Mouse (Mus musculus) inflammation-experienced regulatory T-cells, adult 6 months (primary cell): Measurements from ENCODE around the gene Wdfy3. TPM values are rescaled to one million over a fixed set of nuclear protein-coding genes. Genes with fewer than 3 reads are reported as not detected.

Experiments
- ATAC-seq: one replicate; pipeline ENCODE4 v1.8.0; 2017
- polyA plus RNA-seq, 3 experiments: library from polyadenylated mRNA; unstranded; fragments of 100-300 nt; shearing (Covaris generic); gene quantifications; one replicate each; pipeline ENCODE4 v1.2.1; 2017

Wdfy3 gene
- polyA plus RNA-seq, 3 experiments from 2014 or later: not detected

DNA sequence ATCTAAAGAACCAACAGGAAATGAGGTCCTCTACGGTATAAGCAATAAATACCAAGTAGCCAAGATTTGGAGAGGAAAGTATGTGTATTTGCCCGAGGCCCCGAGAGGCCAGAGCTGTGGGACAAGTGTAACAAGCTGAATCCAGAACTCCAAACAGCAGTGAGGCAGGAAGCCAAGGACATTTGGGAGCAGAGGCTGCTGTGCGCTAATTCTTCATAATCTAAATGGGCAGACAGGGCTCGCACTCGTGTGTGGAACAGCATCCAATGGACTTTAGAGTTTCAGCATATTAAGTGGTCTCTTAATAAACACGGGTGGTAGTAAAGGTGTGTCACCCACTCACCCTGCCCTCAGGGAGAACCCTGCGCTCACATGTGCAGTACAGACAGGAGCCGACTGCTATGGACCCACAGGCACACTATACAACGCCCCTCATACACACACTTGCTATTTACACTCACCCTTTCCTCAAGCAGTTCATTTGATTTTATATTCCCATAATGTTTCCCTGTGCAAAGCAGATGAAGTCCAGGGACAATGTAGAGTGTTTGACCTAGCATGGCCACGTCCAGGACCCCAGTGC, 15.1 kb downstream of the Wdfy3 start:
- no peak for ATAC-seq

DNA sequence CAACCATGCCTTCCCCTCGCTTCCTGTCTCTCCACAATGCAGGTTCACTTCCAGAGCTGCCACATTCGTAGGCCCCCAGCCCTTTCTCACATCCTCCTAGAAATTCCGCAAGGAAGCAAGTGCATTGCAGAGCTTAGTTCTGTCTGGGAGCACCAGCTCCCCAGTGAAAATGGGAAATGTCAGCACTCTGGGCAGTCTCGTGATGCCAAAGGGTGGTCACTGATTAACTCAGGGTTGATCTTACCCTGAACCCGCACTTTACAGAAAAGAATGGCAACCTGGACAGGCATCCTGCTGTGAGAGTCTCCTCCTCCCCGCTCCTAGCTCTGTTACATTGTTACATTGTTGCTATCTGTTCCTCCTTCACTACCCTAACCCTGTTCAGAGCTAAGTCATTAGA, 16.8 kb downstream of the Wdfy3 start:
- no peak for ATAC-seq

DNA sequence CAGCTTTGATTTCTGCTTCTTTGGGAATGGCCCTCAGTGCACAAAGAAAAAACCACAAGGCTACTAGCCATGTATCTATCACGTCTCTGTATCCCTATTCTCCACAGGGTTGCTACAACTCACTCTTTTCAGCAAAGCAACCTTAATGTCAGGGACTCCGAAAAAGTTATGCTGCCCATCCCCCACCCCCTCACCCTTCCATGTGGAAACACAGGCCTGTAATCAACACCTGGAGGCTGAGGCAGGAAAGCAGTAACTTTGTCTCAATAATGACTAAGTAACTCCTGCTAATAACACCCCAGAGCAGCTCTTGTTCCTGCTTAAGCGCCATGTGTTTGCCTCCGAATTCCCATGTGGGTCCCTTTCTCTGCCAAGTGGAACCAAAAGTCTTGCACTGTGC, 17.3 kb downstream of the Wdfy3 start:
- no peak for ATAC-seq

DNA sequence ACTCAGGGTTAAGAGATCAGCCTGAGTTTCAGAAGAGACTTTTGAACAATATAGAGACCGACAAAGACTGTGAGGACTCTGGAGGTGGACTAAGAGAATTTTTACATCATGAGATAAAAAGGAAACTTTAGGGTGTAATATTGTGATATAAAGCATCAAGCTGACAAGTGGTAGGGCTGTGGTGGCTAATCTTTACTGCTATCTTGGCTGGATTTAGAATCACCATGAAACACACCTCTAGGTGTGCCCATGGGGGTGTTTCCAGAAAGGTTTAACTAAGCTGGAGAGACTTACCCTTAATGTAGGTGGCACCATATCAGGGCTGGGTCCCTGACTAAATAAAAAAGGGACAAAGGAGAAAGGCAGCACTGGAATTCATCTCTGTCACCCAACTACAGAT, 19.0 kb downstream of the Wdfy3 start:
- no peak for ATAC-seq

GRCm38 (mm10) chr5:102048416-102048815, 21.3 kb downstream of the Wdfy3 start:
- ATAC-seq: no peak

DNA sequence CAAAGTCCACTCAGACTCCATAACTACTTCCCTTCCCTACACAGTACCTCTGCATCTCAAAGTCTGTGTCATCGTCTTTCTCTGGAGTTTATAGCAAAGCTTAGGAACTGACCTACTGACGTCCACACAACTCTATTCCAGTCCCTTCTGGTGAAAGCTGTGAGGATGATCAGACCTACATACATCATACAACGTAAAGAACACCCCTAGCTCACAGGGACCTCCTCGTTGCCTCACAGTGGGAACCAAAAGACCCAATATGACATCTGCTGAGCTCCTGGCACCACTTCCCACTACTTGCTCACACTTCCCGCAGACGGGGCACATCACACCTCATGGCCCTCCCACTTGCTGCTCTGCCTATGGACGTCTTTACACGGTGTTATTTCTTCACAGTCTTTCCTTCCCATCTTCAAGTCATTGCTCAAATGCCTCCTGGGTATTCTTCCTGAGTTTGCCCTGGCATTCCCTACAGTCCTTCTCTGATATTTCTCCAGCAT, 23.1 kb downstream of the Wdfy3 start:
- ATAC-seq: no peak

DNA sequence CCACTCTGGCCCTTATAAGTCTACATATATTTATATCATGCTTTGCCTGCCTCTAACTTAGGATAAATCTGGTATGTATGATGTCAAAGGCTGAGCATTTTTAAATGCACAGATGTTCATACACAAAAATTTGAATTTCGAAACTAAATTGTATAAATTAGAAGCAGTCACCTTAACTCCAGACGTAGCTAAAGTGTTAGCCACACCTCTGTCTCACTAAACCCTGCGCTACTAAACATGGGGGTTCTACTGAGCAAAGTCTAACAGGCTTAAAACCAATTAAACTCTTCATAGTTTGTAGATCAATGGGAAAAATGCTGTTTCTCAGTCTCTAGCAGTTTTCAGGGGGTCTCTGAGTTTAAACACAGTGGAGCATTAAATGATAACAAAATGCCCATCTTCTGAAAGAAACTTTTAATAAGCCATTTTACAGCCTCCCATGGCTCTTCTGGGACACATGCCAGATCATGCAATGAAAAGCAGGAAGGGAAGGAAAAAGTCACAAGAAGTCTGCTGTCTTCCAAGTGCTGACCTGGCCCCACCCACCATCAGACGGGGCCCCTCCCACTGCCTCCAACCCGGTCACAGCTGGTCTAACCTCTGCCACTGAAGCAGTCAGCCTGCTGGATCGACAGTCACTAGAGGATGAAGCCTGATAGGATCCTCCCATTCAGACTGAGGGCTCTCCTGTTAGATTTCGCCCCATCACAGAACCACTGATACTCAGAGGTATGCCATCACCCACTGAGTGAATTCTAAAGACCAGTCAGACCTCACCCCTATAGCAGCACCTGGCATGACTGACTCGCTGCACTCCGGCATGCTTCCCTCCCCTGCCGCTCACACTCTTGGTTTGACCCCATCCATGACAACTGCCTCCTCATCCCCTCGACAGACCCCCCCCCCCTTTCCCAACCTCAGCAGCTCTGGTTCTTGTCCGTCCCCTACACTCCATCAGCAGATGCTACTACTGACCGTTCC, 23.8 kb downstream of the Wdfy3 start:
- ATAC-seq: no peak

- ATAC-seq: no peak
These were observed 24.5 kb downstream of the Wdfy3 start for GRCm38 (mm10) chr5:102045177-102045576.

DNA sequence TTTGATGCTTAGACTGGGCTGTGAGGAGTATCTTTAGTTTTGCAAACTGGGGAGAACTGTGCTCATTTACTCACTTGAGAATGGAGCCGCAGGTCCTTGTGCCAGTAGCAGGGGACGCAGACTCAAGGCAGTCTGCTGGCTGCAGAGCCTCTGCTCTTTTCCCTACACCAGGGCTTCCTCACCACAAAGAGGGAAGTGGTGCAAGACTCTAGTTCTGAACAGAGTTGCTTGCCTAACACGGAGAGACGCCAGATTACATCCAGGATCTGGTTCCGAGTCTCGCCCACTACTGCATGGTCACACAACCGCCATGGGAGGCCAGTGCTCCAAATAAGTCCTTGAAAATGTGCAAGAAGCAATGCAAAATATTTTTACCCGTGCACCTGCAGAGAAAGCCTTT, 36.4 kb downstream of the Wdfy3 start:
- ATAC-seq: no peak

DNA sequence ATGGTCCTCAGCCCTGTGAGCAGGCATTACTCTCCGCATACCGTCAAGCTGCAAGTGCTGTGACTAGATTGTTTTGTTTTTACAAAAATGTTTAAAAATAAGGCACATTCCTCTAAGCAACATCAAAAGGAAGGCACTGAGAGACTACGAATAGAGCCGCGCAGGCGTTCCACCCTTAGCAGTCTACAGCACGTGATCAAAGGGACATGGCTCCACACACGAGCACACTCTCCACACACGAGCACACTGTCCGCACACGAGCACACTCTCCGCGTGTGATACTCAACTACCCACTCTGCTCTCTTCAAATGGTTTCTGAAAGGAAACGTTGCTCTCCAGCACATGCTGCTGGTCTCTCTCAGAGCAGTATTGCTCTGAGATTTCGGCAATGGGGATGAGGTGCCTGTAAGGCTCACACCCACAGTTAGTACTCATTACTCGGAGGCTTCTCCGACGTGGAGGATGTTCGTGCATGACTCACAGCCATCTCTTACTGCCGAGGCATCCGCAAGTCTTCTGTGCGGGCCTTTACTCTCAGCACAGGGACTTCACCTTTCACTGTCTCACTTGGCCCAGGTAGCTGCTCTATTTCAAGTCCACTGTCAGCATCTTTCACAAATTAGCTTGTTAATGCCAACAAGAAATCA, 37.0 kb downstream of the Wdfy3 start:
- no peak for ATAC-seq

DNA sequence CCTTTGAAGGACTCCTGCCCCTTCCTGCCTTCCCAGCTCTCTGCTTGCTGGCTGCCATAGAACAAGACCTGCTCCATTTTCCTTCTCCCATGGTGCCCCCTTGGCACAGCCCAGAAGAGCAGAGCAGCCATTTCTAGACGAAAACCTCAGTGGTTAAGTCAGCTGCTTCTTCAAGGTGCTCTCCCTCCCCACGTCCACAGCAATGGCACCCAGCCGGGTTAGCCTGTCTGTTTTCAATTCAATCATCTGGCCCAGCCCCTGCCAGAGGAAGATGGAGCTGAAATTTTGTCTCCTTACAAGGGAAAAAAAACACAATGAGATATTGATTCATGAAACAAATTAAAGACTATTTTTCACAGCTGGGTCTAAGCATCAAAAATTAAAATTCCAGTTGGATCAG, 37.5 kb downstream of the Wdfy3 start:
- ATAC-seq: no peak

GRCm38 (mm10) chr5:102023376-102023775, 46.3 kb downstream of the Wdfy3 start:
- ATAC-seq: no peak

DNA sequence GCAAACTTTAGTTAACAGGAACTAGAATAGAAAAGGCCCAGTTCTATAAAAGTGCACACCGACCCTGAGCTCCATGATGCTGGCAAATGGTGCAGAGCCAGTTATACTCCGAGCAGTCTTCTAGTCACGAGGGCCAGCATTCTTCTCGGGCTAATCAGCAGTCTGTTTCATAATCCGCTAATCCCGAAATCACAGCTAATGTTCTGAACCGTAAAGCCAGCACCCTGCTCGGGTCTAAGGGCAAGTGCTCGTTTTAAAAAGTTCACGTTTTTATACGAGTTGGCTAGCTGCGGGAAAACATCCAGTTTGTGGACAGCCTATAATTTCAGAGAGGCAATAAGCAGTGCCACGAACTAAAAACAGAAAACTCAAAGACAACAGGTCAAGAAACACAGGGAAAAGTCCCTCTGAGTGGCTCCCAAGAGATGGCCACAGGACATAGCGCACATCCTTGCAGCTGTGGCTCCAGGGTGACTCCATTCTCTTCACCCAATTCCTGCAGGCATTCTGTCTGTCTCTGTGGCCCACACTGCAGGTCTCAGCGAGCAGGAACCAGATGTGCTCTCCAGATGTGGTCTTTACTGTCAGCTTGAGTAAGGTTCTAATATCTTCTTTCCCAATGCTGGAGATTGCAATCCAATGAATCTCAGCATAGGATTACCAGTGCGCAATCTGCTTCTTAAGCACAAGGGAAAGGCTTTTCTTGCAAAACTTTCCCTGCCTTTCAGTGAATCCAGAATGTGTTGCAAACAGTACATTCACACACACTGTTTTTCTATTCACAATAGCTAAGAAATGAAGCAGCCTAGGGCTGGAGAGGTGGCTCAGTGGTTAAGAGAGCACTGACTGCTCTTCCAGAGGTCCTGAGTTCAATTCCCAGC, 47.5 kb downstream of the Wdfy3 start:
- no peak for ATAC-seq

DNA sequence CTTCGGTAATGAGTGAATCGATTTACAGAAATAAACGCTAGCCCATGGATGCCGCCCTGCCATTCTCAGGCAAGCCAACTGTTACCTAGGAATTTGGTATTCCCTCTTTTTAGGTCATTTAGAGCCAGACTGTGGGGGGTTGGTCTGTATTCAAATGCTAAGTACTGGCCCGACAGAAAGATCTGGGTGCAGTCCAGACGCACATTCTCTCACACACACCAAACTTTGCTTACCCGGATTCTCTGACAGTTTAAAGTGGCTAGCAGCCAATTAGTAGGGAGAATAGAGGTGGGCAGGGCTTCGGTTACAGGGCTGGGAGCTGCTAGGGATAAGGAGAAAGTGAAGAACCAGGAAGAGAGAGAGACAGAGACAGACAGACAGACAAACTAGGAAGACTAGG, 55.5 kb downstream of the Wdfy3 start:
- no peak for ATAC-seq

GRCm38 (mm10) chr5:102013781-102014180, 55.9 kb downstream of the Wdfy3 start:
- no peak for ATAC-seq

DNA sequence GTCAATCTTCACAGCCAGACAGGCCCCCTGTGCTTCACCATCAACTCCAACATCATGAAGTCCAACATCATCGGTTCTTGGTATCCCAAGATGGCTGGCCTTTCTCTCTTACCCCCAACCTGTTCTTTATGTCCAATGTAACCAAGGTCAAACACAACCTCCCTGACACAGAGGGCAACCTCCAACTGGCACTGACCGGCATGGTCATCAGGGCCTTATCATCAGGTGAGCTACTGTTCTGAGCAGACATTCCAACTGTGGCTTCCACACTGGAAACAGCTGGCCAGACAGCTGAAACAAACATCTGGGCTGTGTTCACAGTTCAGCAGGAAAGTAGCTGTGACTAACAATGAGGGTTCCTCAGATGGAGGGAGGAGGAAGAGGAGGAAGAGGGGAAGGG, 58.8 kb downstream of the Wdfy3 start:
- ATAC-seq: no peak

GRCm38 (mm10) chr5:102009606-102010005, 60.1 kb downstream of the Wdfy3 start:
- no peak for ATAC-seq

- no peak for ATAC-seq
These were observed 61.0 kb downstream of the Wdfy3 start for GRCm38 (mm10) chr5:102008712-102009111.

DNA sequence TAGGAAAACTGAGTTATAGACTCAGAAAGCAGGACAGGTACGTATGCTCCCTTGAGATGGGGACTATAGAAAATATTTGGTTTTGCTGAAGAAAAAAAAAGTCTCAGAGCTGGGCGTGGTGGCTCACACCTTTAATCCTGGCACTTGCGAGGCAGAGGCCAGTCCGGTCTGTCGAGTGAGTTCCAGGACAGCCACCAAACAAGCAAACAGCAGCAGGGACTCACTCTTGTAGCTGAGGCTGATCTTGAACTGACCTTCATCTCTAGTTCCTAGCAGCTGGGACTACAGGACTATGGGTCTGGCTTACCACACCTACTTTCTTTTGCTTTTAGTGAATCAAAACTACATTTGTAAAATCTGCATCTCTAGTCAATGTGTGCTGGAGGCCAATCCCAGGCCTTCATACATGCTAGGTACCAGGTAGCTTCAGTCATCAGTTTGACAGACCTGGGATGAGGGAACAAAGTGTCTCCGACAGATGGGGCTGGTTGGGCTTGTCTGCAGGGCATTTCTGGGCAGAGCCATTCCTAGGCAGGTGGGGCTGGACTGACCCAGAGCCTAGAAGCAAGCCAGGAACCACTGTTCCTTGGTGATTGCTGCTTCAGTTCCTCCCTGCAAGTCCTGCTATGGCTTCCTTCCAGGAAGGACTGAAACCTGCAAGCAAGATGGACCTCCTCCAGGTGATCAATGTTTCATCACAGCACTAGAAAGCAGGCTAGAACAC, 63.3 kb downstream of the Wdfy3 start:
- ATAC-seq: no peak

GRCm38 (mm10) chr5:102003371-102003770, 66.3 kb downstream of the Wdfy3 start:
- no peak for ATAC-seq

GRCm38 (mm10) chr5:102001026-102001425, 68.7 kb downstream of the Wdfy3 start:
- no peak for ATAC-seq

- ATAC-seq: no peak
These were observed 70.8 kb downstream of the Wdfy3 start for GRCm38 (mm10) chr5:101998971-101999370.
